Comparison of ENCODE assay signal across 36 mouse cellular contexts in genomic region chr1:135224147-135224546, GRCm38 (mm10). TPM values are rescaled to one million over a fixed set of nuclear protein-coding genes. Genes with fewer than 3 reads are reported as not detected.
DNase-seq lines count a peak whose midpoint lies in the region; ATAC-seq and TF ChIP-seq lines count a peak whose summit lies in the region.
"Had no signal": no experiment of that assay in that cellular context is flagged by ENCODE, and none has a peak within 500 bp of the region (broad histone marks: within the 10 kb centered on the region; RNA-seq: fewer than 3 reads in every experiment).

No protein-coding gene starts in this region.

- peak; percentile 31 to 59 for DNase-seq in cerebellum, adult 2 months
- no peak for DNase-seq in cerebellum, adult 11 months
- peak; percentile 65 for DNase-seq in A20 (ENCODE audit: low read depth, low spot score)
- DNase-seq in cerebellum, postnatal 25 days = peak; percentile 32 to 51
- no peak for DNase-seq in forebrain, postnatal 0 days
- DNase-seq: adrenal gland, adult 8-10 months; gastrocnemius, postnatal 10 days; kidney, adult 2 months; kidney, postnatal 4 days; layer of hippocampus, postnatal 36 days; liver, embryonic 13.5 days; lung, adult 2 months; lung, postnatal 10 days; right cerebral cortex, postnatal 4 days; thymus, postnatal 14 days had no signal

- H3K9ac ChIP-seq in forebrain, embryonic 12.5 days = no peak overlapping the region
- H3K9ac ChIP-seq in forebrain, postnatal 0 days = no peak overlapping the region
- H3K9ac ChIP-seq: embryonic facial prominence, embryonic 13.5 days; heart, embryonic 15.5 days; hindbrain, embryonic 12.5 days; intestine, embryonic 15.5 days; limb, embryonic 15.5 days; liver, embryonic 13.5 days; midbrain, embryonic 12.5 days; neural tube, embryonic 13.5 days had no signal

- 10% methylated on average over 3 of the region's 3 CpGs for WGBS in cerebellum, adult 2 months
- WGBS in forebrain, embryonic 12.5 days = 90% methylated on average over 3 of the region's 3 CpGs
- WGBS in forebrain, postnatal 0 days = 86% methylated on average over 3 of the region's 3 CpGs

- H3K4me3 ChIP-seq in cerebellum, adult 2 months (replicated peaks; ENCODE audit: insufficient read depth, low read depth, low read length) = no peak overlapping the region
- no peak overlapping the region for H3K4me3 ChIP-seq in forebrain, embryonic 12.5 days (replicated peaks)
- H3K4me3 ChIP-seq in forebrain, postnatal 0 days (ENCODE audit: low read depth, low read length) = no peak overlapping the region
- H3K4me3 ChIP-seq: embryonic facial prominence, embryonic 13.5 days; forebrain, embryonic 10.5 days; heart, embryonic 10.5 days; heart, embryonic 15.5 days; hindbrain, embryonic 12.5 days; intestine, embryonic 15.5 days; limb, embryonic 10.5 days; limb, embryonic 15.5 days; liver, embryonic 13.5 days; midbrain, embryonic 12.5 days; neural tube, embryonic 13.5 days had no signal

- H3K9me3 ChIP-seq in forebrain, embryonic 12.5 days = no peaks in the 10 kb centered on the region
- no peaks in the 10 kb centered on the region for H3K9me3 ChIP-seq in forebrain, postnatal 0 days (ENCODE audit: low read length)
- H3K9me3 ChIP-seq: embryonic facial prominence, embryonic 13.5 days; forebrain, embryonic 10.5 days; heart, embryonic 10.5 days; heart, embryonic 15.5 days; hindbrain, embryonic 12.5 days; intestine, embryonic 15.5 days; limb, embryonic 10.5 days; limb, embryonic 15.5 days; liver, embryonic 13.5 days; midbrain, embryonic 12.5 days; neural tube, embryonic 13.5 days had no signal

- H3K36me3 ChIP-seq in forebrain, embryonic 12.5 days (replicated peaks) = no peaks in the 10 kb centered on the region
- H3K36me3 ChIP-seq in forebrain, postnatal 0 days (ENCODE audit: insufficient read depth) = no peaks in the 10 kb centered on the region
- H3K36me3 ChIP-seq: embryonic facial prominence, embryonic 13.5 days; forebrain, embryonic 10.5 days; heart, embryonic 10.5 days; heart, embryonic 15.5 days; hindbrain, embryonic 12.5 days; intestine, embryonic 15.5 days; limb, embryonic 10.5 days; limb, embryonic 15.5 days; liver, embryonic 13.5 days; midbrain, embryonic 12.5 days; neural tube, embryonic 13.5 days had no signal

- H3K27me3 ChIP-seq in cerebellum, adult 2 months (ENCODE audit: control insufficient read depth, insufficient read depth, low read length) = no peaks in the 10 kb centered on the region
- no peaks in the 10 kb centered on the region for H3K27me3 ChIP-seq in forebrain, embryonic 12.5 days
- no peaks in the 10 kb centered on the region for H3K27me3 ChIP-seq in forebrain, postnatal 0 days (ENCODE audit: insufficient read depth, low read length)
- H3K27me3 ChIP-seq: embryonic facial prominence, embryonic 13.5 days; hindbrain, embryonic 12.5 days; intestine, embryonic 15.5 days; limb, embryonic 15.5 days; midbrain, embryonic 12.5 days; neural tube, embryonic 13.5 days had no signal

- H3K4me2 ChIP-seq in forebrain, embryonic 12.5 days = no peak overlapping the region
- H3K4me2 ChIP-seq in forebrain, postnatal 0 days (ENCODE audit: low read depth) = no peak overlapping the region
- H3K4me2 ChIP-seq: embryonic facial prominence, embryonic 13.5 days; heart, embryonic 15.5 days; hindbrain, embryonic 12.5 days; intestine, embryonic 15.5 days; limb, embryonic 15.5 days; liver, embryonic 13.5 days; midbrain, embryonic 12.5 days; neural tube, embryonic 13.5 days had no signal

- ATAC-seq in megakaryocyte progenitor cell, adult 5-6 weeks (replicated peaks; ENCODE audit: poor library complexity) = peak; percentile 81
- no peak for ATAC-seq in megakaryocyte-erythroid progenitor cell, adult 5-6 weeks (replicated peaks; ENCODE audit: low FRiP score, low TSS enrichment, poor library complexity, severe bottlenecking)
- ATAC-seq in forebrain, embryonic 12.5 days (ENCODE audit: low FRiP score) = no peak
- no peak for ATAC-seq in forebrain, postnatal 0 days
- ATAC-seq: activated CD4-positive, CD25-positive, alpha-beta regulatory T cell, adult 4 months; CD4-positive, CD25-positive, alpha-beta regulatory T cell, adult 4 months; forebrain, embryonic 16.5 days; hindbrain, postnatal 0 days had no signal

- peaks cover 8% of the 10 kb centered on the region for H3K4me1 ChIP-seq in cerebellum, adult 2 months (ENCODE audit: control insufficient read depth, insufficient read depth, low read length)
- H3K4me1 ChIP-seq in forebrain, embryonic 12.5 days = no peaks in the 10 kb centered on the region
- H3K4me1 ChIP-seq in forebrain, postnatal 0 days (ENCODE audit: insufficient read depth) = no peaks in the 10 kb centered on the region
- H3K4me1 ChIP-seq: embryonic facial prominence, embryonic 13.5 days; heart, embryonic 15.5 days; hindbrain, embryonic 12.5 days; limb, embryonic 10.5 days; limb, embryonic 15.5 days; midbrain, embryonic 12.5 days; neural tube, embryonic 13.5 days had no signal

- TF ChIP-seq POLR2A in cerebellum, adult 2 months (IDR thresholded peaks at IDR 0.05; ENCODE audit: borderline replicate concordance, insufficient read depth, low read length) = no peak

- H3K27ac ChIP-seq in cerebellum, adult 2 months (ENCODE audit: insufficient read depth, low read length) = no peak overlapping the region
- H3K27ac ChIP-seq in forebrain, embryonic 12.5 days = no peak overlapping the region
- no peak overlapping the region for H3K27ac ChIP-seq in forebrain, postnatal 0 days (ENCODE audit: low read depth, low read length)
- H3K27ac ChIP-seq: embryonic facial prominence, embryonic 13.5 days; forebrain, embryonic 10.5 days; heart, embryonic 10.5 days; heart, embryonic 15.5 days; hindbrain, embryonic 12.5 days; hindbrain, postnatal 0 days; intestine, embryonic 15.5 days; limb, embryonic 10.5 days; limb, embryonic 15.5 days; liver, embryonic 13.5 days; midbrain, embryonic 12.5 days; neural tube, embryonic 13.5 days had no signal

- no peak for TF ChIP-seq CTCF in cerebellum, adult 2 months (IDR thresholded peaks at IDR 0.05; ENCODE audit: borderline replicate concordance, insufficient read depth, low read depth, low read length)
- no peak for TF ChIP-seq CTCF in forebrain, postnatal 0 days (IDR thresholded peaks at IDR 0.05; ENCODE audit: low read depth)

RNA-seq across cellular contexts. Expression of gene Elf3, which starts 34.2 kb away (rescaled TPM):
- 0.34 and 0.63 TPM in 2 replicates for polyA plus RNA-seq in cerebellum, adult 2 months (2012; rRNA removed)
- not detected in 2 replicates for total RNA-seq in megakaryocyte progenitor cell, adult 5-6 weeks (2015)
- 0.17 TPM in 1 of 2 replicates, not detected in the other for total RNA-seq in megakaryocyte progenitor cell, adult 5-6 weeks (2017)
- total RNA-seq in megakaryocyte-erythroid progenitor cell, adult 5-6 weeks (2014; fragmentation: Nextera tagmentation) = not detected in 2 replicates
- total RNA-seq in megakaryocyte-erythroid progenitor cell, adult 5-6 weeks (2017) = not detected in 2 replicates
- polyA plus RNA-seq in forebrain, embryonic 12.5 days (2016; fragmentation: Nextera tagmentation; extraction: Ambion mirVana) = 1.3 TPM in 2 replicates
- total RNA-seq in forebrain, postnatal 0 days (2014; rRNA removed) = 0.08 TPM in 1 of 2 replicates, not detected in the other
- 0.21 and 0.31 TPM in 2 replicates for polyA plus RNA-seq in forebrain, postnatal 0 days (2015; fragmentation: Nextera tagmentation; extraction: Ambion mirVana)
- total RNA-seq: heart, postnatal 25 days; layer of hippocampus, adult 8-10 months; layer of hippocampus, postnatal 36 days had no signal
- polyA plus RNA-seq: activated CD4-positive, CD25-positive, alpha-beta regulatory T cell, adult 4 months; CD4-positive, CD25-positive, alpha-beta regulatory T cell, adult 4 months; testis, adult 2 months had no signal

RNA-seq across cellular contexts. Expression of gene Gpr37l1, which starts 56.7 kb away (rescaled TPM):
- 555 and 600 TPM in 2 replicates for polyA plus RNA-seq in cerebellum, adult 2 months (2012; rRNA removed)
- total RNA-seq in megakaryocyte progenitor cell, adult 5-6 weeks (2015) = not detected in 2 replicates
- not detected in 2 replicates for total RNA-seq in megakaryocyte progenitor cell, adult 5-6 weeks (2017)
- not detected in 2 replicates for total RNA-seq in megakaryocyte-erythroid progenitor cell, adult 5-6 weeks (2014; fragmentation: Nextera tagmentation)
- not detected in 2 replicates for total RNA-seq in megakaryocyte-erythroid progenitor cell, adult 5-6 weeks (2017)
- polyA plus RNA-seq in forebrain, embryonic 12.5 days (2016; fragmentation: Nextera tagmentation; extraction: Ambion mirVana) = not detected in 2 replicates
- 5.9 and 11.2 TPM in 2 replicates for total RNA-seq in forebrain, postnatal 0 days (2014; rRNA removed)
- polyA plus RNA-seq in forebrain, postnatal 0 days (2015; fragmentation: Nextera tagmentation; extraction: Ambion mirVana) = 5.3 and 7.6 TPM in 2 replicates
- polyA plus RNA-seq: activated CD4-positive, CD25-positive, alpha-beta regulatory T cell, adult 4 months; CD4-positive, CD25-positive, alpha-beta regulatory T cell, adult 4 months; embryonic facial prominence, embryonic 13.5 days; forebrain, embryonic 10.5 days; heart, embryonic 10.5 days; heart, embryonic 15.5 days; kidney, embryonic 16.5 days; limb, embryonic 10.5 days; limb, embryonic 15.5 days; liver, embryonic 13.5 days; midbrain, embryonic 12.5 days; testis, adult 2 months had no signal

RNA-seq across cellular contexts. Expression of gene Rnpep, which starts 59.7 kb away (rescaled TPM):
- 54.2 and 54.4 TPM in 2 replicates for polyA plus RNA-seq in cerebellum, adult 2 months (2012; rRNA removed)
- total RNA-seq in megakaryocyte progenitor cell, adult 5-6 weeks (2015) = 79.1 and 93.5 TPM in 2 replicates
- 77.3 and 83.4 TPM in 2 replicates for total RNA-seq in megakaryocyte progenitor cell, adult 5-6 weeks (2017)
- total RNA-seq in megakaryocyte-erythroid progenitor cell, adult 5-6 weeks (2014; fragmentation: Nextera tagmentation) = 29.7 and 53.8 TPM in 2 replicates
- total RNA-seq in megakaryocyte-erythroid progenitor cell, adult 5-6 weeks (2017) = 19.1 and 22.6 TPM in 2 replicates
- 93.0 and 97.7 TPM in 2 replicates for polyA plus RNA-seq in forebrain, embryonic 12.5 days (2016; fragmentation: Nextera tagmentation; extraction: Ambion mirVana)
- 61.6 and 63.9 TPM in 2 replicates for total RNA-seq in forebrain, postnatal 0 days (2014; rRNA removed)
- 43.5 and 49.2 TPM in 2 replicates for polyA plus RNA-seq in forebrain, postnatal 0 days (2015; fragmentation: Nextera tagmentation; extraction: Ambion mirVana)

Comparison
In these comparisons a context has a peak if more than half of its experiments do, and no peak if none do; other contexts are left out.
1. DNase-seq: peak in cerebellum, adult 2 months (2 of 2), A20 (single experiment) and cerebellum, postnatal 25 days (2 of 2); none in cerebellum, adult 11 months (single experiment) and forebrain, postnatal 0 days (single experiment).